Mouse (Mus musculus): ENCODE data around the gene Rhox3g.
"Not testable (repeated sequence)": the region's sequence is repeated elsewhere in the genome, so short reads cannot be mapped to it uniquely, and the experiment has no call there.

Gene Rhox3g

GRCm38 (mm10) chrX:37628512-37628911 is at the start of gene Rhox3g:
Rhox3g (minus strand) TSS chrX:37628612.
- DNase-seq (ENCODE audit: low spot score): not testable (repeated sequence)

- DNase-seq (ENCODE audit: low spot score): not testable (repeated sequence)
These were observed 44.8 kb upstream of the Rhox3g start, which contains the start of gene Rhox2h for GRCm38 (mm10) chrX:37673177-37673576. Rhox2h (minus strand) TSS chrX:37673277.

GRCm38 (mm10) chrX:37668664-37669063 is 40.3 kb upstream of the Rhox3g start, which contains the start of gene Rhox3h:
Rhox3h (minus strand) TSS chrX:37668764.
- DNase-seq (ENCODE audit: low spot score): not testable (repeated sequence)

- DNase-seq (ENCODE audit: low spot score): not testable (repeated sequence)
These were observed 22.8 kb upstream of the Rhox3g start, which contains the start of gene Rhox4g for GRCm38 (mm10) chrX:37651227-37651626. Rhox4g (minus strand) TSS chrX:37651327.

- DNase-seq (ENCODE audit: low spot score): not testable (repeated sequence)
These were observed 15.0 kb upstream of the Rhox3g start, which contains the start of gene Rhox2g for GRCm38 (mm10) chrX:37643370-37643769. Rhox2g (minus strand) TSS chrX:37643470.

- DNase-seq (ENCODE audit: low spot score): not testable (repeated sequence)
These were observed 20.8 kb downstream of the Rhox3g start, which contains the start of gene Rhox4f for GRCm38 (mm10) chrX:37607604-37608003. Rhox4f (minus strand) TSS chrX:37607704.

GRCm38 (mm10) chrX:37580692-37581091 is 47.7 kb downstream of the Rhox3g start, which contains the start of gene Rhox3f:
Rhox3f (plus strand) TSS chrX:37580992.
- not testable (repeated sequence) for DNase-seq (ENCODE audit: low spot score)
